Mouse (Mus musculus): ENCODE results near the gene Trim37.

DNA sequence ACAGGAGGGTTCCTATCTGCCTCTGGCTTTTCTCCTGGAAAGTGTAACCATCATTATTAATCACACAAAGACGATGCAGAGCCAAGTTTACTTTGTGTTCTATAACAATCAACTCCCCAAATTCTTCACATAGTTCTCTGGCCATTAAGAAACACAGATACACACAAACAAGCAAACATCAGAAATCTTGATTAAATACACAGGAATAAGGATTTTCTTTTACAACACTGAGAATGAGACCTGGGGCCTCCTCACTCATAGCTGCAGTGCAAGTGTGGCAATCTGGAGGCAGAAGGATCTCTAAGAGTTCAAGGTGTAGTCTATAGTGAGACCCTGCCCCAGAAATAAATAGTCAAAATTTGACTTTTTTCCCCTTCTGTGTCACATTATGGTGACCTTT lies 43.2 kb upstream of the Trim37 start:
- TF ChIP-seq ZNF384 (IDR thresholded peaks at IDR 0.05; ENCODE audit: low read depth, low read length) (peak; percentile 88), HCFC1 (IDR thresholded peaks at IDR 0.05; ENCODE audit: borderline replicate concordance, insufficient read depth, low read length) (no peak), ZC3H11A (IDR thresholded peaks at IDR 0.05; ENCODE audit: borderline replicate concordance, low read depth, low read length) (no peak), MAFK (IDR thresholded peaks at IDR 0.05; ENCODE audit: insufficient read depth, low read depth, low read length) (no peak), CHD2 (IDR thresholded peaks at IDR 0.05; ENCODE audit: low read depth, low read length) (no peak)

All from ES-E14 (cell line).